30 mouse cellular contexts compared by ENCODE assay signal in the genomic region with DNA sequence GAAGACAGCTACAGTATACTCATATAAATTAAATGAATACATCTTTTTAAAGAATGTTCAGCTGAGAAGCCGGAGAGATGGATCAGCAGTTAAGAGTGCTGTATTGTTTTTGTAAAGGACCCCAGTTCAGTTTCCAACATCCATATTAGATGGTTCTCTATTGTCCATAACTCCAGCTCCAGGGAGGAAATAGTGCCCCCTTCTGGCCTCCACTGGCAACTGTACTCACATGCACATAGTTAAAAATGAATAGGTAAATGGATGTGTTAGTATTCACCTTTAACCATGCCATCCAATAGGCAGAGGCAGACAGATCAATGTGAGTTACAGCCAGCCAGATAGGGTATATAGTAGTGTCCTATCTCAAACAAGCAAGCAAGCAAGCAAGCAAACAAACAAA. TPM values are rescaled to one million over a fixed set of nuclear protein-coding genes. Genes with fewer than 3 reads are reported as not detected.
DNase-seq lines count a peak whose midpoint lies in the region; ATAC-seq and TF ChIP-seq lines count a peak whose summit lies in the region.
"Had no signal": no experiment of that assay in that cellular context is flagged by ENCODE, and none has a peak within 500 bp of the region (broad histone marks: within the 10 kb centered on the region; RNA-seq: fewer than 3 reads in every experiment).

No protein-coding gene starts in this region.

- POLR2A ChIA-PET in Patski (lab: Charles Lee) = no interaction called here

- no peak for DNase-seq in kidney, postnatal 0 days (ENCODE audit: low spot score)
- no peak for DNase-seq in kidney, adult 9 months
- DNase-seq in thymus, postnatal 25 days = peak; percentile 5
- DNase-seq in thymus, adult 2 months = no peak
- no peak for DNase-seq in Patski (ENCODE audit: low read depth, low spot score)
- peak; percentile 17 for DNase-seq in splenic B cell, adult 2 months (ENCODE audit: low read depth, low spot score)
- DNase-seq in adrenal gland, postnatal 14 days = no peak
- DNase-seq in retina, postnatal 1 day = no peak
- DNase-seq: adrenal gland, postnatal 10 days; cerebellum, adult 8-10 months; cerebellum, postnatal 36 days; embryo, embryonic 11 days; gastrocnemius, postnatal 10 days; heart, postnatal 10 days; kidney, adult 8-10 months; kidney, postnatal 25 days; lung, postnatal 4 days had no signal

- no peaks in the 10 kb centered on the region for H3K9me3 ChIP-seq in kidney, postnatal 0 days (replicated peaks; ENCODE audit: low read length)
- H3K9me3 ChIP-seq: embryonic facial prominence, embryonic 13.5 days; forebrain, embryonic 13.5 days; heart, embryonic 12.5 days; hindbrain, embryonic 10.5 days; limb, embryonic 15.5 days; liver, embryonic 15.5 days had no signal

- in situ Hi-C loops in Patski (cut with MboI; ENCODE audit: low pct_unique_long_range_greater_than_20kb) = no loop called here

- no peaks in the 10 kb centered on the region for H3K4me1 ChIP-seq in kidney, postnatal 0 days (replicated peaks; ENCODE audit: insufficient read depth, low read length)
- no peaks in the 10 kb centered on the region for H3K4me1 ChIP-seq in thymus, adult 2 months (replicated peaks; ENCODE audit: control insufficient read depth, insufficient read depth, low read length)
- H3K4me1 ChIP-seq: embryonic facial prominence, embryonic 13.5 days; forebrain, embryonic 13.5 days; heart, embryonic 12.5 days; hindbrain, embryonic 10.5 days; limb, embryonic 15.5 days; liver, embryonic 15.5 days had no signal

- TF ChIP-seq POLR2A in thymus, adult 2 months (IDR thresholded peaks at IDR 0.05; ENCODE audit: control insufficient read depth, extremely low read depth, insufficient read depth, low read length, poor library complexity) = no peak

- 100% methylated on average over 1 of the region's 1 CpGs for WGBS in kidney, postnatal 0 days
- 98% methylated on average over 1 of the region's 1 CpGs for WGBS in thymus, adult 2 months

- CTCF ChIA-PET in Patski (lab: Charles Lee) = no interaction called here

- no peak overlapping the region for H3K4me3 ChIP-seq in kidney, postnatal 0 days (replicated peaks; ENCODE audit: low read depth, low read length)
- no peak overlapping the region for H3K4me3 ChIP-seq in thymus, adult 2 months (ENCODE audit: control insufficient read depth, insufficient read depth, low read length)
- H3K4me3 ChIP-seq: embryonic facial prominence, embryonic 13.5 days; erythroblast, embryonic 14.5 days; forebrain, embryonic 13.5 days; heart, embryonic 12.5 days; hindbrain, embryonic 10.5 days; limb, embryonic 15.5 days; liver, embryonic 15.5 days; myocyte had no signal

- H3K4me2 ChIP-seq in kidney, postnatal 0 days (ENCODE audit: low read length) = no peak overlapping the region
- H3K4me2 ChIP-seq: embryonic facial prominence, embryonic 13.5 days; forebrain, embryonic 13.5 days; heart, embryonic 12.5 days; limb, embryonic 15.5 days; liver, embryonic 15.5 days had no signal

- TF ChIP-seq CTCF in kidney, postnatal 0 days (IDR thresholded peaks at IDR 0.05; ENCODE audit: low read depth) = peak; percentile 8; the same call in 1 of the 2 replicates
- TF ChIP-seq CTCF in thymus, adult 2 months (IDR thresholded peaks at IDR 0.05; ENCODE audit: borderline replicate concordance, control insufficient read depth, extremely low read depth, insufficient read depth, low read length, poor library complexity) = no peak
- peak; percentile 14 for TF ChIP-seq CTCF in Patski (IDR thresholded peaks at IDR 0.05)

- H3K9ac ChIP-seq in kidney, postnatal 0 days (ENCODE audit: low read depth, low read length) = no peak overlapping the region
- H3K9ac ChIP-seq: embryonic facial prominence, embryonic 13.5 days; forebrain, embryonic 13.5 days; heart, embryonic 12.5 days; limb, embryonic 15.5 days; liver, embryonic 15.5 days had no signal

- ATAC-seq in kidney, postnatal 0 days (replicated peaks; ENCODE audit: low FRiP score, low read depth) = no peak
- no peak for ATAC-seq in Patski
- ATAC-seq: forebrain, embryonic 13.5 days; inflammation-experienced regulatory T-cells, adult 6 months; midbrain, embryonic 16.5 days had no signal

- no peaks in the 10 kb centered on the region for H3K27me3 ChIP-seq in kidney, postnatal 0 days (ENCODE audit: insufficient read depth, low read length)
- no peaks in the 10 kb centered on the region for H3K27me3 ChIP-seq in thymus, adult 2 months (ENCODE audit: control insufficient read depth, insufficient read depth, low read length)
- H3K27me3 ChIP-seq in Patski = no peaks in the 10 kb centered on the region
- no peaks in the 10 kb centered on the region for H3K27me3 ChIP-seq in splenic B cell, adult 2 months (ENCODE audit: control insufficient read depth, insufficient read depth, low read length, poor library complexity, severe bottlenecking)
- H3K27me3 ChIP-seq: embryonic facial prominence, embryonic 13.5 days; forebrain, embryonic 13.5 days; heart, embryonic 12.5 days; limb, embryonic 15.5 days; liver, embryonic 15.5 days had no signal

- no peak overlapping the region for H3K27ac ChIP-seq in kidney, postnatal 0 days
- H3K27ac ChIP-seq in thymus, adult 2 months (ENCODE audit: control insufficient read depth, insufficient read depth, low read length) = no peak overlapping the region
- H3K27ac ChIP-seq: embryonic facial prominence, embryonic 13.5 days; forebrain, embryonic 13.5 days; hindbrain, embryonic 10.5 days; limb, embryonic 15.5 days; liver, embryonic 15.5 days had no signal

- no peaks in the 10 kb centered on the region for H3K36me3 ChIP-seq in kidney, postnatal 0 days (ENCODE audit: insufficient read depth, low read length)
- no peaks in the 10 kb centered on the region for H3K36me3 ChIP-seq in thymus, adult 2 months (ENCODE audit: control insufficient read depth, insufficient read depth, low read length)
- H3K36me3 ChIP-seq in splenic B cell, adult 2 months (ENCODE audit: control insufficient read depth, insufficient read depth, low read length, poor library complexity, severe bottlenecking) = peaks cover under 1% of the 10 kb centered on the region; the same call in 1 of the 2 replicates
- H3K36me3 ChIP-seq: embryonic facial prominence, embryonic 13.5 days; heart, embryonic 12.5 days; hindbrain, embryonic 10.5 days; limb, embryonic 15.5 days; liver, embryonic 15.5 days had no signal

RNA-seq across cellular contexts. Expression of gene Edn3, which starts 48.4 kb away (rescaled TPM):
- polyA plus RNA-seq in kidney, postnatal 0 days (2015; fragmentation: Nextera tagmentation; extraction: Ambion mirVana) = 10.0 and 10.7 TPM in 2 replicates
- polyA plus RNA-seq in thymus, adult 2 months (2012; rRNA removed) = 0.08 and 0.10 TPM in 2 replicates
- polyA plus RNA-seq in Patski (2021) = not detected
- 14.7 and 15.2 TPM in 2 replicates for total RNA-seq in adrenal gland, postnatal 14 days (2021)
- total RNA-seq: granulocyte monocyte progenitor cell, adult 5-6 weeks; megakaryocyte-erythroid progenitor cell, adult 5-6 weeks had no signal
- polyA plus RNA-seq: C2C12; erythroblast, embryonic 14.5 days; inflammation-experienced regulatory T-cells, adult 6 months; myocyte had no signal

Comparison
In these comparisons a context has a peak if more than half of its experiments do, and no peak if none do; other contexts are left out.
1. DNase-seq: peak in thymus, postnatal 25 days (single experiment) and splenic B cell, adult 2 months (single experiment); none in kidney, postnatal 0 days (single experiment), kidney, adult 9 months (single experiment), thymus, adult 2 months (single experiment), Patski (single experiment), adrenal gland, postnatal 14 days (single experiment) and retina, postnatal 1 day (single experiment).